In genomic region chr3:15196101-15196500, GRCm38 (mm10) we compare ENCODE assay signal across 13 mouse cellular contexts.
DNase-seq lines count a peak whose midpoint lies in the region; ATAC-seq and TF ChIP-seq lines count a peak whose summit lies in the region.
"Had no signal": no experiment of that assay in that cellular context is flagged by ENCODE, and none has a peak within 500 bp of the region (broad histone marks: within the 10 kb centered on the region; RNA-seq: fewer than 3 reads in every experiment).

No protein-coding gene starts in this region.

- no peak overlapping the region for H3K27ac ChIP-seq in liver, adult 2 months (replicated peaks; ENCODE audit: insufficient read depth, low read depth, low read length)
- H3K27ac ChIP-seq in CH12.LX (ENCODE audit: insufficient read depth, low read depth) = no peak overlapping the region
- H3K27ac ChIP-seq: limb, embryonic 13.5 days; neural tube, embryonic 15.5 days had no signal

- in situ Hi-C loops in CH12.LX (cut with MboI; ENCODE audit: low pct_ligation_motif_present, low pct_unique_long_range_greater_than_20kb, low sequenced_read_pairs) = loop anchor here (5.0 kb wide), 1 partner anchor 319 kb away; no protein-coding TSS in a partner anchor

- no peak overlapping the region for H3K4me3 ChIP-seq in liver, adult 2 months (ENCODE audit: insufficient read depth, low read depth, low read length)
- no peak overlapping the region for H3K4me3 ChIP-seq in CH12.LX (replicated peaks in 1 of 3; ENCODE audit: low read depth in 2 of 3, low read length in 2 of 3, poor library complexity in 1 of 3)
- H3K4me3 ChIP-seq: heart, embryonic 12.5 days; limb, embryonic 13.5 days; neural tube, embryonic 15.5 days had no signal

- no peak for TF ChIP-seq RAD21 in CH12.LX (IDR thresholded peaks at IDR 0.05; ENCODE audit: low read depth, low read length)

- DNase-seq in liver, adult 2 months (ENCODE audit: extremely low read depth, low read depth, low spot score) = peak; percentile 72
- no peak for DNase-seq in liver
- DNase-seq in CH12.LX (ENCODE audit: extremely low read depth) = no peak
- DNase-seq in lung, postnatal 36 days = peak; percentile 72
- DNase-seq in thymus, postnatal 14 days = no peak
- no peak for DNase-seq in gastrocnemius, postnatal 4 days (ENCODE audit: low spot score in 2 of 2)
- DNase-seq: adrenal gland, postnatal 14 days; cerebellum, adult 9-11 months; gastrocnemius, postnatal 36 days had no signal

- no peaks in the 10 kb centered on the region for H3K79me2 ChIP-seq in liver, adult 2 months (ENCODE audit: control insufficient read depth, insufficient read depth, low read length)
- H3K79me2 ChIP-seq in CH12.LX (replicated peaks; ENCODE audit: control insufficient read depth, extremely low read depth, insufficient read depth, poor library complexity, severe bottlenecking) = no peaks in the 10 kb centered on the region

- dilution Hi-C loops in CH12.LX (cut with MboI; ENCODE audit: extremely low pct_ligation_motif_present, extremely low pct_unique_long_range_greater_than_20kb, low sequenced_read_pairs) = no loop called here

- H3K4me2 ChIP-seq in CH12.LX (ENCODE audit: insufficient read depth, low read depth, poor library complexity, severe bottlenecking) = peak overlapping the region; percentile 63
- H3K4me2 ChIP-seq: heart, embryonic 12.5 days; limb, embryonic 13.5 days; neural tube, embryonic 15.5 days had no signal

- TF ChIP-seq CTCF in liver, adult 2 months (IDR thresholded peaks at IDR 0.05; ENCODE audit: low read depth, low read length) = no peak
- no peak for TF ChIP-seq CTCF in CH12.LX (conservative IDR thresholded peaks at IDR 0.05 in 1 of 2, IDR thresholded peaks at IDR 0.05 in 1 of 2; ENCODE audit: low read depth in 2 of 2, low read length in 2 of 2)

- H3K27me3 ChIP-seq in liver, adult 2 months (ENCODE audit: control insufficient read depth, insufficient read depth, low read length) = no peaks in the 10 kb centered on the region
- H3K27me3 ChIP-seq in CH12.LX (replicated peaks) = no peaks in the 10 kb centered on the region
- H3K27me3 ChIP-seq: heart, embryonic 12.5 days; limb, embryonic 13.5 days; neural tube, embryonic 15.5 days had no signal

- ATAC-seq in inflammation-experienced regulatory T-cells, adult 6 months = peak; percentile 44

- WGBS in liver, adult 2 months = 26% methylated on average over 1 of the region's 1 CpGs

- H3K9me3 ChIP-seq in CH12.LX (replicated peaks; ENCODE audit: low read length) = no peaks in the 10 kb centered on the region
- H3K9me3 ChIP-seq: heart, embryonic 12.5 days; limb, embryonic 13.5 days; neural tube, embryonic 15.5 days had no signal

- no peak for TF ChIP-seq POLR2A in liver, adult 2 months (IDR thresholded peaks at IDR 0.05; ENCODE audit: extremely low read depth, insufficient read depth, low read length)
- no peak for TF ChIP-seq POLR2A in CH12.LX (IDR thresholded peaks at IDR 0.05; ENCODE audit: low read depth, low read length)

- peaks cover 10% of the 10 kb centered on the region; the same call in 1 of the 2 replicates for H3K4me1 ChIP-seq in liver, adult 2 months (ENCODE audit: control insufficient read depth, insufficient read depth, low read length)
- peaks cover 8 to 26% of the 10 kb centered on the region in 2 experiments; a peak in 3 of 4 replicates for H3K4me1 ChIP-seq in CH12.LX (ENCODE audit: control insufficient read depth in 1 of 2, insufficient read depth in 2 of 2)
- H3K4me1 ChIP-seq: heart, embryonic 12.5 days; limb, embryonic 13.5 days; neural tube, embryonic 15.5 days had no signal

- H3K36me3 ChIP-seq in liver, adult 2 months (ENCODE audit: control insufficient read depth, insufficient read depth, low read length) = no peaks in the 10 kb centered on the region
- H3K36me3 ChIP-seq in CH12.LX (replicated peaks in 1 of 2; ENCODE audit: control insufficient read depth in 1 of 2, insufficient read depth in 1 of 2, low read length in 1 of 2) = no peaks in the 10 kb centered on the region
- H3K36me3 ChIP-seq: heart, embryonic 12.5 days; limb, embryonic 13.5 days; neural tube, embryonic 15.5 days had no signal

- TF ChIP-seq EP300 in CH12.LX (IDR thresholded peaks at IDR 0.05; ENCODE audit: low read length) = no peak

- H3K9ac ChIP-seq in liver, adult 2 months (ENCODE audit: low read depth, low read length) = no peak overlapping the region
- H3K9ac ChIP-seq in CH12.LX (ENCODE audit: insufficient read depth, low read depth) = peak overlapping the region; percentile 31
- H3K9ac ChIP-seq: heart, embryonic 12.5 days; limb, embryonic 13.5 days; neural tube, embryonic 15.5 days had no signal

TF ChIP-seq in CH12.LX, 34 proteins besides CTCF, POLR2A, EP300 and RAD21:
- TF ChIP-seq IRF4 (IDR thresholded peaks at IDR 0.05; ENCODE audit: low read depth, low read length) (no peak), USF2 (conservative IDR thresholded peaks at IDR 0.05; ENCODE audit: low read depth, low read length) (no peak), USF1 (IDR thresholded peaks at IDR 0.05; ENCODE audit: low read depth, low read length) (no peak), E2F4 (IDR thresholded peaks at IDR 0.05; ENCODE audit: insufficient replicate concordance, low read depth, low read length) (no peak), ZKSCAN1 (IDR thresholded peaks at IDR 0.05; ENCODE audit: borderline replicate concordance, low read depth, low read length) (no peak), NRF1 (IDR thresholded peaks at IDR 0.05; ENCODE audit: low read depth, low read length) (no peak), TCF12 (IDR thresholded peaks at IDR 0.05; ENCODE audit: low read depth, low read length) (no peak), ELF1 (IDR thresholded peaks at IDR 0.05; ENCODE audit: low read depth, low read length) (no peak), HCFC1 (IDR thresholded peaks at IDR 0.05; ENCODE audit: low read depth, low read length) (no peak), MAZ (IDR thresholded peaks at IDR 0.05; ENCODE audit: low read depth, low read length) (no peak), MAFK (IDR thresholded peaks at IDR 0.05; ENCODE audit: insufficient replicate concordance, low read length) (no peak), RCOR1 (conservative IDR thresholded peaks at IDR 0.05; ENCODE audit: low read depth, low read length) (no peak), NELFE (IDR thresholded peaks at IDR 0.05; ENCODE audit: low read depth, low read length) (no peak), SIN3A (IDR thresholded peaks at IDR 0.05; ENCODE audit: low read length) (no peak), KAT2A (IDR thresholded peaks at IDR 0.05; ENCODE audit: insufficient replicate concordance, low read length) (no peak), MYC (IDR thresholded peaks at IDR 0.05; ENCODE audit: low read depth, low read length) (no peak), GABPA (IDR thresholded peaks at IDR 0.05; ENCODE audit: insufficient replicate concordance, low read depth, low read length) (no peak)

Comparison
In these comparisons a context has a peak if more than half of its experiments do, and no peak if none do; other contexts are left out.
1. DNase-seq: peak in liver, adult 2 months (single experiment) and lung, postnatal 36 days (single experiment); none in liver (single experiment), CH12.LX (single experiment), thymus, postnatal 14 days (single experiment) and gastrocnemius, postnatal 4 days (0 of 2).